Mouse (Mus musculus) C2C12 (cell line): ENCODE results near the gene Zswim1.

Experiments used
- CEBPB ChIP-seq: IDR thresholded peaks from one replicate; pipeline ENCODE4 v1.6.1; 2011; ENCODE audit warnings: low read depth, mild to moderate bottlenecking, control low read depth, moderate library complexity
- CTCF ChIP-seq: IDR thresholded peaks from one replicate; pipeline ENCODE4 v1.5.1; 2011; ENCODE audit not compliant: control insufficient read depth, insufficient read depth, insufficient read length
- FOSL1 ChIP-seq: IDR thresholded peaks from one replicate; pipeline ENCODE4 v1.8.0; 2011; ENCODE audit warnings: mild to moderate bottlenecking, low read length; ENCODE audit not compliant: poor library complexity, insufficient read depth, severe bottlenecking
- MAX ChIP-seq: IDR thresholded peaks from one replicate; pipeline ENCODE4 v1.6.1; 2011; ENCODE audit warnings: mild to moderate bottlenecking, control low read depth
- MYOD1 ChIP-seq: IDR thresholded peaks from one replicate; pipeline ENCODE4 v1.6.1; 2011; ENCODE audit warnings: low read depth; ENCODE audit not compliant: control insufficient read depth, insufficient read length
- MYOG ChIP-seq: IDR thresholded peaks from one replicate; pipeline ENCODE4 v1.6.1; 2011; ENCODE audit not compliant: control insufficient read depth, insufficient read length; ENCODE audit errors: extremely low read depth
- USF1 ChIP-seq: IDR thresholded peaks from one replicate; pipeline ENCODE4 v1.6.1; 2011; ENCODE audit warnings: low read depth, mild to moderate bottlenecking, control low read depth, moderate library complexity

DNA sequence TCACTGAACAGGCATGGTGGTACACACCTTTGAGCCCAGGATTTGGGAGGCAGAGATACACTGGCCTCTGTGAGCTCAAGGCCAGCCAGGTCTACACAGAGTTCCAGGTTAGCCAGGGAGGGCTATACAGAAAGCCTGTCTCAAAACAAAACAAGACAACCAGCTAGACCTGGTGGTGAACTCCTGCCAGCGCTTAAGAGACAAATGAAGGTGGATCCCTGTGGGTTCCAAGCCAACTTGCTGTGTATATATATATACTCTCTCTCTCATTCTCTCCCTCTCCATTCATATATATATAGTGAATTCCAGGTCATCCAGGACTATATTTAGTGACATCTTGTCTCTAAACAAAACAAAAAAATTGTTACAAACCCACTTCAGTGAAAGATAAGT, 18.6 kb upstream of the Zswim1 start:
- TF ChIP-seq USF1 (no peak), CTCF (no peak), MAX (no peak), MYOG (no peak), MYOD1 (no peak), CEBPB (no peak), FOSL1 (no peak)
